Comparison of ENCODE assay signal across 16 mouse cellular contexts in the genomic region with DNA sequence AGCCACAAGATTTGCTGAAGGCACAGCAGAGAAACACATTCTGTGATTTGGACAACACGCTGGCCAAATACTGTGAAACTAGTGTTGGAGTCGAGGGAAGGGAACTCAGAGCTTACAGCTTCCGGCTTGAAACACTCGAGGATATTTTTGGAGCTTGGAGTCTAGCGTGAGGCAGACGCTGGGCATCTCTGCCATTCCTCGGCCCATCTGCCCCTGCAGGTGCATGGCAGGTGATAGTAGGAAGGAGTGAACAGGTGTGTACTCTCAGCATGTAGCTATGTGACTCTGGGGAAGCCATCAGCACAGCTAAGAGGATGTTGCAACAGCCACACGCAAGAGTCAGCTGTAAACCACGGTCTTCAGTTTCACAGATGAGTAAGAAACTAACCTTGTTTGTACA.
DNase-seq lines count a peak whose midpoint lies in the region; ATAC-seq and TF ChIP-seq lines count a peak whose summit lies in the region.
"Had no signal": no experiment of that assay in that cellular context is flagged by ENCODE, and none has a peak within 500 bp of the region (broad histone marks: within the 10 kb centered on the region; RNA-seq: fewer than 3 reads in every experiment).

No protein-coding gene starts in this region.

- H3K9ac ChIP-seq in forebrain, postnatal 0 days, result no peak overlapping the region
- H3K9ac ChIP-seq in forebrain, embryonic 11.5 days (ENCODE audit: low read length), result no peak overlapping the region
- H3K9ac ChIP-seq in hindbrain, embryonic 16.5 days (ENCODE audit: low read depth, low read length), result no peak overlapping the region
- H3K9ac ChIP-seq in hindbrain, embryonic 14.5 days, result no peak overlapping the region
- H3K9ac ChIP-seq: forebrain, embryonic 12.5 days; limb, embryonic 15.5 days; liver, embryonic 13.5 days; midbrain, embryonic 13.5 days had no signal

- H3K27ac ChIP-seq in forebrain, postnatal 0 days (ENCODE audit: low read depth, low read length), result no peak overlapping the region
- no peak overlapping the region for H3K27ac ChIP-seq in forebrain, embryonic 11.5 days (ENCODE audit: low read depth, low read length)
- no peak overlapping the region for H3K27ac ChIP-seq in hindbrain, embryonic 16.5 days (ENCODE audit: low read depth, low read length)
- H3K27ac ChIP-seq in hindbrain, embryonic 14.5 days, result no peak overlapping the region
- H3K27ac ChIP-seq: forebrain, embryonic 12.5 days; limb, embryonic 15.5 days; liver, embryonic 13.5 days; midbrain, embryonic 13.5 days had no signal

- no peak overlapping the region for H3K4me3 ChIP-seq in forebrain, postnatal 0 days (ENCODE audit: low read depth, low read length)
- H3K4me3 ChIP-seq in forebrain, embryonic 11.5 days (ENCODE audit: low read depth, low read length), result no peak overlapping the region
- H3K4me3 ChIP-seq in hindbrain, embryonic 16.5 days (ENCODE audit: low read length), result no peak overlapping the region
- no peak overlapping the region for H3K4me3 ChIP-seq in hindbrain, embryonic 14.5 days (replicated peaks; ENCODE audit: low read length)
- H3K4me3 ChIP-seq in myocyte, result no peak overlapping the region
- H3K4me3 ChIP-seq: erythroblast, embryonic 14.5 days; forebrain, embryonic 12.5 days; limb, embryonic 15.5 days; liver, embryonic 13.5 days; megakaryocyte, embryonic 14.5 days; midbrain, embryonic 13.5 days had no signal

- H3K9me3 ChIP-seq in forebrain, postnatal 0 days (ENCODE audit: low read length), result no peaks in the 10 kb centered on the region
- H3K9me3 ChIP-seq in forebrain, embryonic 11.5 days (ENCODE audit: control insufficient read depth, low read length), result no peaks in the 10 kb centered on the region
- H3K9me3 ChIP-seq in hindbrain, embryonic 16.5 days (ENCODE audit: control insufficient read depth, low read length), result no peaks in the 10 kb centered on the region
- H3K9me3 ChIP-seq in hindbrain, embryonic 14.5 days (ENCODE audit: control insufficient read depth, low read length), result no peaks in the 10 kb centered on the region
- H3K9me3 ChIP-seq: forebrain, embryonic 12.5 days; limb, embryonic 15.5 days; liver, embryonic 13.5 days; midbrain, embryonic 13.5 days had no signal

- ATAC-seq in forebrain, postnatal 0 days, result 0 out of 2 replicates have a peak, but pooled peaks have one; percentile 25
- ATAC-seq in forebrain, embryonic 11.5 days (replicated peaks; ENCODE audit: low FRiP score), result no peak
- ATAC-seq in hindbrain, embryonic 16.5 days, result peak; percentile 37; the same call in 1 of the 2 replicates
- ATAC-seq in hindbrain, embryonic 14.5 days (ENCODE audit: low FRiP score), result no peak
- ATAC-seq: intestine, postnatal 0 days; lung, postnatal 0 days had no signal

- no peak for TF ChIP-seq POLR2A in myocyte (IDR thresholded peaks at IDR 0.05; ENCODE audit: insufficient read length, low read depth)

- no peaks in the 10 kb centered on the region for H3K27me3 ChIP-seq in forebrain, postnatal 0 days (ENCODE audit: insufficient read depth, low read length)
- H3K27me3 ChIP-seq in forebrain, embryonic 11.5 days (ENCODE audit: control insufficient read depth, insufficient read depth, low read length), result no peaks in the 10 kb centered on the region
- H3K27me3 ChIP-seq in hindbrain, embryonic 16.5 days (replicated peaks; ENCODE audit: control insufficient read depth, insufficient read depth, low read length), result no peaks in the 10 kb centered on the region
- no peaks in the 10 kb centered on the region for H3K27me3 ChIP-seq in hindbrain, embryonic 14.5 days (ENCODE audit: control insufficient read depth, insufficient read depth, low read length)
- H3K27me3 ChIP-seq in myocyte (ENCODE audit: control insufficient read depth, insufficient read depth, insufficient read length), result peaks cover 5% of the 10 kb centered on the region
- H3K27me3 ChIP-seq: limb, embryonic 15.5 days; liver, embryonic 13.5 days; megakaryocyte, embryonic 14.5 days; midbrain, embryonic 13.5 days had no signal

- H3K36me3 ChIP-seq in forebrain, postnatal 0 days (ENCODE audit: insufficient read depth), result no peaks in the 10 kb centered on the region
- no peaks in the 10 kb centered on the region for H3K36me3 ChIP-seq in forebrain, embryonic 11.5 days (ENCODE audit: control insufficient read depth, insufficient read depth, low read length)
- H3K36me3 ChIP-seq in hindbrain, embryonic 16.5 days (ENCODE audit: control insufficient read depth, insufficient read depth, low read length), result no peaks in the 10 kb centered on the region
- H3K36me3 ChIP-seq in hindbrain, embryonic 14.5 days (replicated peaks; ENCODE audit: control insufficient read depth, insufficient read depth), result no peaks in the 10 kb centered on the region
- no peaks in the 10 kb centered on the region for H3K36me3 ChIP-seq in myocyte (ENCODE audit: control insufficient read depth, insufficient read depth)
- H3K36me3 ChIP-seq: forebrain, embryonic 12.5 days; limb, embryonic 15.5 days; liver, embryonic 13.5 days; midbrain, embryonic 13.5 days had no signal

- 77% methylated on average over 9 of the region's 9 CpGs for WGBS in forebrain, postnatal 0 days
- 88% methylated on average over 9 of the region's 9 CpGs for WGBS in forebrain, embryonic 11.5 days
- 87% methylated on average over 9 of the region's 9 CpGs for WGBS in hindbrain, embryonic 16.5 days
- WGBS in hindbrain, embryonic 14.5 days, result 80% methylated on average over 9 of the region's 9 CpGs

- H3K4me2 ChIP-seq in forebrain, postnatal 0 days (ENCODE audit: low read depth), result no peak overlapping the region
- no peak overlapping the region for H3K4me2 ChIP-seq in forebrain, embryonic 11.5 days (ENCODE audit: low read depth, low read length, severe bottlenecking)
- no peak overlapping the region for H3K4me2 ChIP-seq in hindbrain, embryonic 16.5 days (ENCODE audit: low read length)
- H3K4me2 ChIP-seq in hindbrain, embryonic 14.5 days (replicated peaks), result no peak overlapping the region
- no peak overlapping the region for H3K4me2 ChIP-seq in myocyte (ENCODE audit: low read depth)
- H3K4me2 ChIP-seq: forebrain, embryonic 12.5 days; limb, embryonic 15.5 days; liver, embryonic 13.5 days; midbrain, embryonic 13.5 days had no signal

- no peaks in the 10 kb centered on the region for H3K79me2 ChIP-seq in myocyte (ENCODE audit: control insufficient read depth, insufficient read depth)

- H3ac ChIP-seq in myocyte (ENCODE audit: control insufficient read depth, insufficient read length), result no peak overlapping the region

- no peak for TF ChIP-seq CTCF in forebrain, postnatal 0 days (IDR thresholded peaks at IDR 0.05; ENCODE audit: low read depth)

- no peak for DNase-seq in forebrain, postnatal 0 days
- DNase-seq in forebrain, embryonic 11.5 days (ENCODE audit: low spot score), result no peak
- no peak for DNase-seq in hindbrain, embryonic 14.5 days (ENCODE audit: low spot score)
- DNase-seq in 416B (ENCODE audit: low read depth), result peak; percentile 13
- no peak for DNase-seq in embryo, embryonic 10.5 days (ENCODE audit: low spot score)
- DNase-seq: liver, embryonic 13.5 days; lung, adult 18-20 months had no signal

- no peaks in the 10 kb centered on the region for H3K4me1 ChIP-seq in forebrain, postnatal 0 days (ENCODE audit: insufficient read depth)
- no peaks in the 10 kb centered on the region for H3K4me1 ChIP-seq in forebrain, embryonic 11.5 days (replicated peaks; ENCODE audit: control insufficient read depth, insufficient read depth, low read length)
- no peaks in the 10 kb centered on the region; the same call in 1 of the 2 replicates for H3K4me1 ChIP-seq in hindbrain, embryonic 16.5 days (ENCODE audit: control insufficient read depth, insufficient read depth, low read depth, low read length)
- no peaks in the 10 kb centered on the region for H3K4me1 ChIP-seq in hindbrain, embryonic 14.5 days (replicated peaks; ENCODE audit: control insufficient read depth, insufficient read depth, low read length)
- H3K4me1 ChIP-seq: forebrain, embryonic 12.5 days; limb, embryonic 15.5 days; liver, embryonic 13.5 days; megakaryocyte, embryonic 14.5 days; midbrain, embryonic 13.5 days had no signal

TF ChIP-seq in myocyte, 11 proteins besides CTCF, POLR2A, EP300 and RAD21:
- TF ChIP-seq E2F4 (IDR thresholded peaks at IDR 0.05; ENCODE audit: insufficient read depth), result no peak
- no peak for TF ChIP-seq MYOG (IDR thresholded peaks at IDR 0.05; ENCODE audit: control insufficient read depth in 1 of 3, insufficient read depth in 1 of 3, insufficient read length in 2 of 3, low read depth in 2 of 3)
- no peak for TF ChIP-seq REST (IDR thresholded peaks at IDR 0.05; ENCODE audit: insufficient read depth, insufficient read length)
- no peak for TF ChIP-seq CEBPB (IDR thresholded peaks at IDR 0.05; ENCODE audit: insufficient read depth, poor library complexity, severe bottlenecking)
- peak; percentile 13 for TF ChIP-seq TCF3 (IDR thresholded peaks at IDR 0.05; ENCODE audit: insufficient read length, low read depth)
- peak in 1 of 3 experiments; percentile 24 for TF ChIP-seq MYOD1 (IDR thresholded peaks at IDR 0.05; ENCODE audit: control insufficient read depth in 1 of 3, insufficient read length in 2 of 3, low read depth in 2 of 3)
- no peak for TF ChIP-seq MAX (IDR thresholded peaks at IDR 0.05; ENCODE audit: low read depth)
- TF ChIP-seq TCF12 (IDR thresholded peaks at IDR 0.05; ENCODE audit: insufficient read depth, poor library complexity, severe bottlenecking), result no peak
- TF ChIP-seq USF1 (IDR thresholded peaks at IDR 0.05; ENCODE audit: low read depth), result no peak
- TF ChIP-seq SRF (IDR thresholded peaks at IDR 0.05; ENCODE audit: control insufficient read depth, insufficient read length, low read depth), result no peak
- no peak for TF ChIP-seq POLR2AphosphoS2 (IDR thresholded peaks at IDR 0.05; ENCODE audit: insufficient read length, low read depth)

Comparison
In these comparisons a context has a peak if more than half of its experiments do, and no peak if none do; other contexts are left out.
1. ATAC-seq: peak in forebrain, postnatal 0 days (single experiment) and hindbrain, embryonic 16.5 days (single experiment); none in forebrain, embryonic 11.5 days (single experiment) and hindbrain, embryonic 14.5 days (single experiment).